Mouse (Mus musculus): ENCODE measurements around the gene Bphl.

DNA sequence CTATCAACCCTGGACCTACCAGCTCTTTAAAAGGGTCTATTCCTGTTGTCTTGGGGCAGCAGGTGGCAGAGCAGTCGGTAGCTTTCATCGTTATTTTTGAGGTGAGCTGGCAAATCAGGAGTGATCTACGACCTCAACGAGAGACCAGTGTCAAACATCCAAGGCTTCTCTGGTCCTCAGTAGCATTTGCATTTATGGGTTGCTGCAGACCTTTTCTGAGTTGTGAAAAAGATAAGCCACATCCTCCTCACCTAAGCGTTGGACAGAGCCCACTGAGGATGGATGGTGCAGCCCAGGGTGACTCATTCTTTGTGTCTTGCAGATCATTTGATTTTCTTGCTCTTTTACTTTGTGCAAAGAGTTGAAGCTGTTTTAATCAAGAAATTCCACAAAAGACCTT lies 34.3 kb upstream of the Bphl start:
- TF ChIP-seq TAL1 (IDR thresholded peaks at IDR 0.05; ENCODE audit: low read length), result no peak
- no peak for TF ChIP-seq GATA1 (IDR thresholded peaks at IDR 0.05; ENCODE audit: low read length)

Data from erythroblast, embryonic 14.5 days (primary cell).